Mouse (Mus musculus) myocyte (in vitro differentiated cells): ENCODE measurements at regions not wholly inside any gene's neighbourhood (a gene's known extent, or its start where the extent isn't known, plus 50 kb on each side); places are given as distances from the start of the nearest gene placed in this dataset.

Experiments
- H3K27me3 ChIP-seq: one replicate; pipeline ENCODE4 v1.6.1; 2011; ENCODE audit not compliant: control insufficient read depth, insufficient read depth, insufficient read length
- H3K36me3 ChIP-seq: one replicate; pipeline ENCODE4 v1.6.1; 2011; ENCODE audit not compliant: control insufficient read depth, insufficient read depth
- H3K4me2 ChIP-seq: one replicate; pipeline ENCODE4 v1.6.1; 2011; ENCODE audit warnings: low read depth, control low read depth
- H3K4me3 ChIP-seq: one replicate; pipeline ENCODE4 v1.5.1; 2011; ENCODE audit warnings: mild to moderate bottlenecking, control low read depth, moderate library complexity
- H3K79me2 ChIP-seq: one replicate; pipeline ENCODE4 v1.6.1; 2011; ENCODE audit not compliant: control insufficient read depth, insufficient read depth
- H3ac ChIP-seq: one replicate; pipeline ENCODE4 v1.6.1; 2011; ENCODE audit not compliant: control insufficient read depth, insufficient read length
- CEBPB ChIP-seq: IDR thresholded peaks from 2 replicates; pipeline ENCODE4 v1.6.1; 2011; ENCODE audit warnings: mild to moderate bottlenecking, moderate library complexity; ENCODE audit not compliant: poor library complexity, insufficient read depth, severe bottlenecking
- E2F4 ChIP-seq: IDR thresholded peaks from one replicate; pipeline ENCODE4 v1.6.1; 2011; ENCODE audit warnings: mild to moderate bottlenecking, control low read depth, moderate library complexity; ENCODE audit not compliant: insufficient read depth
- MAX ChIP-seq: IDR thresholded peaks from one replicate; pipeline ENCODE4 v1.6.1; 2011; ENCODE audit warnings: low read depth, mild to moderate bottlenecking, control low read depth
- MYOD1 ChIP-seq, 3 experiments: IDR thresholded peaks; one replicate each; pipeline ENCODE4 v1.6.1; 2011; ENCODE audit warnings: control low read depth in 2 of 3, low read depth in 2 of 3, mild to moderate bottlenecking in 2 of 3, moderate library complexity in 1 of 3; ENCODE audit not compliant: insufficient read length in 2 of 3, control insufficient read depth in 1 of 3
- MYOG ChIP-seq, 3 experiments: IDR thresholded peaks; one replicate each; pipeline ENCODE4 v1.6.1; 2011; ENCODE audit warnings: control low read depth in 2 of 3, low read depth in 2 of 3, mild to moderate bottlenecking in 2 of 3; ENCODE audit not compliant: insufficient read length in 2 of 3, control insufficient read depth in 1 of 3, insufficient read depth in 1 of 3
- POLR2A ChIP-seq: IDR thresholded peaks from one replicate; pipeline ENCODE4 v1.6.1; 2011; ENCODE audit warnings: low read depth, mild to moderate bottlenecking, control low read depth, moderate library complexity; ENCODE audit not compliant: insufficient read length
- POLR2AphosphoS2 ChIP-seq: IDR thresholded peaks from one replicate; pipeline ENCODE4 v1.6.1; 2011; ENCODE audit warnings: low read depth, control low read depth; ENCODE audit not compliant: insufficient read length
- REST ChIP-seq: IDR thresholded peaks from one replicate; pipeline ENCODE4 v1.6.1; 2011; ENCODE audit warnings: mild to moderate bottlenecking, control low read depth, moderate library complexity; ENCODE audit not compliant: insufficient read depth, insufficient read length
- SRF ChIP-seq: IDR thresholded peaks from one replicate; pipeline ENCODE4 v1.6.1; 2011; ENCODE audit warnings: low read depth; ENCODE audit not compliant: control insufficient read depth, insufficient read length
- TCF12 ChIP-seq: IDR thresholded peaks from one replicate; pipeline ENCODE4 v1.6.1; 2011; ENCODE audit warnings: mild to moderate bottlenecking, control low read depth; ENCODE audit not compliant: poor library complexity, insufficient read depth, severe bottlenecking
- TCF3 ChIP-seq: IDR thresholded peaks from one replicate; pipeline ENCODE4 v1.6.1; 2011; ENCODE audit warnings: low read depth, control low read depth; ENCODE audit not compliant: insufficient read length
- USF1 ChIP-seq: IDR thresholded peaks from one replicate; pipeline ENCODE4 v1.6.1; 2011; ENCODE audit warnings: low read depth, mild to moderate bottlenecking, control low read depth, moderate library complexity

DNA sequence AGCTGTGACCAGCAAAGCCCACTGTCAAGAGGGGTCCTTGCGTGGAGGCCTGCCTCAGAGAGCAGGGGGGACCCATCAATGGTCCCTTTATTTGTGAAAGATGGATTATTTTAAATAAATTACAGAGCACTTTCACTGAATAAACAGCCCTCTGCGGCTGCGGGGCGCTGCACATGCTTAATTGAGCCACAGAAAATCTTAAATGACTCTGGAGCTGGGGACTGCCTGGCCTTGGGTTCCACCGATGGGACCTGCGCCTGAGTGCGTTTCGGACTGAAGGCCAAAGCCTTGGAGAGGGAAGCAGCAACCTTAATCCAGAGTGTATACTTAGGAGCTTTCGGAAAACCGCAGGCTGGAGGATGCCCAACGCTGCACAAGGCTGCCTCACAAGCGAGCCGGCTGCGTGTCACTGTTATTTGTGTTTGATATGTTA lies 315.1 kb downstream of the Rab28 start:
- Histone ChIP-seq H3K79me2 (no peaks in the 10 kb centered on the region), H3K27me3 (no peaks in the 10 kb centered on the region), H3K4me3 (no peak overlapping the region), H3K4me2 (no peak overlapping the region), H3K36me3 (no peaks in the 10 kb centered on the region), H3ac (no peak overlapping the region)
- TF ChIP-seq MYOG (IDR thresholded peaks at IDR 0.05; ENCODE audit: control insufficient read depth in 1 of 3, insufficient read depth in 1 of 3, insufficient read length in 2 of 3, low read depth in 2 of 3) (no peak), E2F4 (no peak), REST (no peak), USF1 (no peak), MAX (no peak), MYOD1 (IDR thresholded peaks at IDR 0.05; ENCODE audit: control insufficient read depth in 1 of 3, insufficient read length in 2 of 3, low read depth in 2 of 3) (no peak), POLR2AphosphoS2 (no peak)

DNA sequence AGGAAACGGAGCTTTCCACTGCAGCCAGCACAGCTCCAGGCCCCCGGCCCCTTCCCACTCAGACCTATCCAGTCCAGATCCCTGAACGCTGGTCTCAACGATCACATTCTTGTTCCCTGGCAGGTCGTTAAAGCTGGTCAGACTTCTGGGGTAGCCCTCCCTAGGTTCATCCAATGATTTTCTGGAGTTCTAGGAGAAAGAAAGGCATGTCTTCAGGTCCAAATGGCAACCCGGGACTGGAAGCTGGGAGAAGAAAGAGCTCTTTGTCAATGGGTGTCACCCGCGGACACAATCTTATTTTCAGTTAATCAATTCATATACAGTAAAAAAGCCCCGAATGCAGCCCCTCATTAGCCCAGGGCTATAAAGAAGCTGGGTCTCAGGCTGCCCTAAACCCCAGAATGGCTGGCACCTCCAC lies 315.8 kb downstream of the Rab28 start:
- Histone ChIP-seq H3K79me2 (no peaks in the 10 kb centered on the region), H3ac (no peak overlapping the region), H3K36me3 (no peaks in the 10 kb centered on the region), H3K4me2 (no peak overlapping the region), H3K4me3 (no peak overlapping the region), H3K27me3 (no peaks in the 10 kb centered on the region)
- TF ChIP-seq E2F4 (no peak), SRF (no peak), USF1 (no peak), POLR2A (no peak), CEBPB (no peak), MAX (no peak), POLR2AphosphoS2 (no peak), REST (no peak), MYOG (IDR thresholded peaks at IDR 0.05; ENCODE audit: control insufficient read depth in 1 of 3, insufficient read depth in 1 of 3, insufficient read length in 2 of 3, low read depth in 2 of 3) (no peak), TCF3 (no peak), TCF12 (no peak), MYOD1 (IDR thresholded peaks at IDR 0.05; ENCODE audit: control insufficient read depth in 1 of 3, insufficient read length in 2 of 3, low read depth in 2 of 3) (no peak)

DNA sequence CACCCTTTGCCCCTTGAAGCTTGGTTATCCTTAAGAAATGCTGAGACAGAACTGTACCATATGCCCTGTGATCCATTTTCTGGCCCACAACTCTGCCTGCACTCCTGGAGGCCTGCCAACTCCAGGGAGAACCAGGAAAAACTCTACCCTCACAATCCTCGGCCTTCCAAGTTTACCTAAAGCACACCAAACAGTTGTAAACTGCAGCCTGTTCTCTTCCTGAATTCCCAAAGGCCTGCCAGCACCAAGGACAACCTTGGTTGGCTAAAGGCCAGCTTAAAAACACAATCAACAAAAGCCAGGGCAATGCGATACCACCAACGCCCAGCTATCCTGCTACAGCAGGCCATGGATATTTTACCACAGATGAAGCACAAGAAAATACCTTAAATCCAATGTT lies 334.5 kb downstream of the Rab28 start:
- Histone ChIP-seq H3K36me3 (no peaks in the 10 kb centered on the region), H3K4me2 (no peak overlapping the region), H3K27me3 (no peaks in the 10 kb centered on the region), H3K79me2 (no peaks in the 10 kb centered on the region), H3K4me3 (no peak overlapping the region), H3ac (no peak overlapping the region)
- TF ChIP-seq REST (no peak), TCF12 (no peak), MAX (no peak), SRF (no peak), MYOG (IDR thresholded peaks at IDR 0.05; ENCODE audit: control insufficient read depth in 1 of 3, insufficient read depth in 1 of 3, insufficient read length in 2 of 3, low read depth in 2 of 3) (no peak), USF1 (no peak), POLR2A (no peak), POLR2AphosphoS2 (no peak), CEBPB (no peak), TCF3 (no peak), MYOD1 (IDR thresholded peaks at IDR 0.05; ENCODE audit: control insufficient read depth in 1 of 3, insufficient read length in 2 of 3, low read depth in 2 of 3) (no peak), E2F4 (no peak)

- no peak overlapping the region for H3K4me3 ChIP-seq
- TF ChIP-seq POLR2AphosphoS2 (no peak), POLR2A (no peak), SRF (no peak), REST (no peak), MYOD1 (IDR thresholded peaks at IDR 0.05; ENCODE audit: control insufficient read depth in 1 of 3, insufficient read length in 2 of 3, low read depth in 2 of 3) (no peak), E2F4 (no peak), CEBPB (no peak), TCF3 (no peak), MYOG (IDR thresholded peaks at IDR 0.05; ENCODE audit: control insufficient read depth in 1 of 3, insufficient read depth in 1 of 3, insufficient read length in 2 of 3, low read depth in 2 of 3) (no peak), MAX (no peak), TCF12 (no peak), USF1 (no peak)
- no peaks in the 10 kb centered on the region for H3K27me3 ChIP-seq
- H3ac ChIP-seq: no peak overlapping the region
- no peaks in the 10 kb centered on the region for H3K79me2 ChIP-seq
- no peaks in the 10 kb centered on the region for H3K36me3 ChIP-seq
- H3K4me2 ChIP-seq: no peak overlapping the region
These were observed 336.5 kb downstream of the Rab28 start for GRCm38 (mm10) chr5:41371461-41371860.

DNA sequence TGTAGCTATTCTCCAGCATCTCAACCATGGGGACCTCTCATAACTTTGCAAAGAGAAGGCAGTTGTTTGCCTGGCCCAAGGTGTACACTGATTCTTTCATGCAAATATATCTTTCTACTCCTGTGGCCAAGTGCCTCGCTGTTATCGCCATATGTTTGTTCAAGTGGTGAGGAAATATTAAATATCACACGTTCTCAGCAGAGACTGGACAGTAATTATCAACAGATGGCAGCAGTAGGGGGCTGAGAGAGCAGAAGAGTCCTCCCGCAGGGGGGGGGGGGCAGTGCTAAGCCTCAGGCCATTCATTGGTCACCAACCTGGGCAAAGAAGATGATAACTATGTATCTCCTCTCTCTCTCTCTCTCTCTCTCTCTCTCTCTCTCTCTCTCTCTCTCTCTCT lies 337.6 kb downstream of the Rab28 start:
- H3K4me3 ChIP-seq: no peak overlapping the region
- no peak overlapping the region for H3K4me2 ChIP-seq
- no peaks in the 10 kb centered on the region for H3K27me3 ChIP-seq
- TF ChIP-seq MYOG (IDR thresholded peaks at IDR 0.05; ENCODE audit: control insufficient read depth in 1 of 3, insufficient read depth in 1 of 3, insufficient read length in 2 of 3, low read depth in 2 of 3): no peak
- no peak for TF ChIP-seq TCF12
- H3K36me3 ChIP-seq: no peaks in the 10 kb centered on the region
- H3ac ChIP-seq: no peak overlapping the region
- no peaks in the 10 kb centered on the region for H3K79me2 ChIP-seq
